Mouse (Mus musculus): ENCODE measurements around the gene Msi2.

Gene Msi2

DNA sequence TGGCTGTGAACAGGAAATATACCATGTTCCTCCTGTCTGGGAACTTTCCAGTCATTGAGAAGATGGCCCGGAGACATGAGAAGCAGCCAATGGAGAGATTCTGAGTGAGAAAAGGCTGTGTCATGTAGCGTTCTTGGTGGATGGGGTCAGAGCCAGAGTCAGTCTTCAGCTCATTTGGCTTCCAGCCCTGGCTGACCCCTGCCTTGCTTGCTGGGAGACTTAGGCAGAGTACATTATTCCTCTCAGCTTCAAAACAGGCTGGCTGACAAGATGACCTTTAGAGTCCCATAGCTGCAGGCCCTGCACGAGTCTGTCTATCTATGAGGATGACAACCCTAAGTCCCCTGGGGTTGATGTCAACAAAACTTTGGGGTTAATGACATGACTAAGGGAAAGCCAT is 348.4 kb downstream of the Msi2 start:
- DNase-seq (ENCODE audit: low read depth, low spot score): no peak

DNA sequence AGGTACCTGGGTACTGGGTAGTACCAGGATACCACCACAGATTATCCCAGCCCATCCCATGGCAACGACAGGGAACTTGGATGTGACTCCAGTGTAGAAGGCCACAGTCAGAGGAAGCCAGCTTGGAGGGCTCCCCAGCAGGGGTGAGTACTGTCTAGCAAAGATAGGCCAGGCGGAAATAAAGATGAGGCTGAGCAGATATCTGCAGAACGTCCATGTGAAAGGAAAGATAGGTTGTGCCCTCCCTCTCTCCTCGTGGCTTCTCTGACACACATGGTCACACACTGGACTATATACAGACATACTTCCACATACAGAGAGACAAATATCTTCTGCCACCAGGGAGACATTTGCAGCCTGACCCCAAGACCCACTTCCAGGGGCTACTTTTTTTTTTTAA is 350.8 kb downstream of the Msi2 start:
- no peak for DNase-seq (ENCODE audit: low read depth, low spot score)

DNA sequence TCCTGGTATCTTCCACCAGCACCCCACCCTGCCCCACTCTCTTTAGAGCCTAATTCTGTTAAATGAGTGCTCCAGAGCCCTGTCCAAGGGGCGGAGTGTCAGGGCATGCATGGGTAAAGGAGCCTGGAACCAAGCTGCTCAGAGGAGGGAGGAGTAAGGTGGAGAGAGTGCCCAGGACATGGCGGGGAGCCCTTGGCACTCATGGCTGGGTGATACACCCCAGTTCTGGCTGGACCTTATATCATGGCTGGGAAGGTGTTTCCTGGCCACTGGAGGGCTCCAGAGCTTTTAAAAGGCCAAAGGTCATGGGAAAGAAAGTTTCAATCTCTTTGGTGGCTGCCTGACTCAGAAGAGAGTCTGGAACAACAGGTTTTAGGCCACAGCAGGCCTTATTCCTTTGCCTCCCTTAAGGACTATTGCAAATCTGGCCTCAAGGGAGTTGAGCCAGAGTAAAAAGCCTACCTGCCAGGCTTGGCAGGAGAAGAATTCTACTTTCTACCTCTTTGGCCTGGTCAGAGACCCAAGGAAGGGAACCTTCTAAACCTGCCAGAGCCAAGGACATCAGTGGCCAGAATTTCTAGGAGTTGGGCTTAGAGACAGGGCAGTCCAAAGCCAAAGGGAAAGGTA is 352.3 kb downstream of the Msi2 start:
- DNase-seq (ENCODE audit: low read depth, low spot score): no peak

DNA sequence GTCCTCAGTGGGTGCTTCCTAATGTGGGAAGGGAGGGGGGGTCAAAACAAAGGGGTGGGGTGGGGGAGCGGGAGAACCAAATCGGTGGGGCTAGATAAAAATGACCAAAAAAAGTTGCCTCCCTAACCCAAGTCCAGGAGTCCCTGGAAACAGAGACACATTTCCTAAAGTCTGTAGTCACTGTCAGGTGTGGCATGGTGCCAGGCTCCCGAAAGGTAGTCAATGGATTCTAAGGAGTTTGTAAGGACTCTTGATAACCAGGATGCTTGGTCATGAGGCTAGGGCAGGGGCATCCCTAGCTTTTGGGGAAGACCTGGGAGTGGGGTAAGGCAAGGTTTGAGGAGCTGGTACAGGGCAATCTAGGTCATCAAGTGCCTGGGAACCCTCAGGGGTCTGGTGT is 354.1 kb downstream of the Msi2 start:
- no peak for DNase-seq (ENCODE audit: low read depth, low spot score)

DNA sequence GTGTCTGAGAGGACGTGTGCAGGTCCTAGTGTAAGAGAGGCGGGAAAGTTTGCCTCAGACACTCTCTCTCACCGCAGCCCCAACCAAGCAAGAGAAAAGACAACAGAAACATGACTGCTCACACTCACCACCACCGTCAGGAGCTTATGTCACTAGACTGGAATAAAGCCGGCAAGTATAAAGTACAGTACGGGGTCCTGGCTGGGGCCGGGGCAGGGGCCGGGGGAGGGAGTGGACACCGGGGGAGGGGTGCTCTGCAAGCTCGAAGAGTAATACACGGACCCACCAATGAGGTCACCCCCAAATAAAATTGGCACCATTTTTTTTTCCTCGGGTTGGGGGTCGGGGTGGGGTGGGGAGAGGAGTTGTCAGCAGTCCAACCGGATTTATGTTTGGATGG is 354.8 kb downstream of the Msi2 start:
- DNase-seq (ENCODE audit: low read depth, low spot score): no peak

DNA sequence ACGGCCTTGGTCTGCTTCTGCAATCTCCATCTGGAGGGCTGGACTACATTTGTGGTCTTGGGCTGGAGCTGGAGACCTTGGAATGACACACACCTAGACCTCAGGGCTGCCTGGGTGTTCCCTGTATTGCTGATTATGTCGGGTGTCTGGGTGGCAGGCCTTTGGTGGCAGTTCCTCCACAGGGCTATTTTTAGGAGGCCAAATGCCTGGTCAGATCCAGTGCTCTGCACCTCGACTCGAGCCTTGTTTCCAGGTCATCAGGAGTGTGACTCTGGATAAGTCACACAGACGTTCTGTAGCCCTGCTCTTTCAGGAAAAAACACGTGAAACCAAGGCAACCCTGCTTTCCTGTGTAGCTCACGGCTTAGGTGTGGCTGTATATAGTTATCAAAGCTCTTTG is 358.6 kb downstream of the Msi2 start:
- DNase-seq (ENCODE audit: low read depth, low spot score): no peak

DNA sequence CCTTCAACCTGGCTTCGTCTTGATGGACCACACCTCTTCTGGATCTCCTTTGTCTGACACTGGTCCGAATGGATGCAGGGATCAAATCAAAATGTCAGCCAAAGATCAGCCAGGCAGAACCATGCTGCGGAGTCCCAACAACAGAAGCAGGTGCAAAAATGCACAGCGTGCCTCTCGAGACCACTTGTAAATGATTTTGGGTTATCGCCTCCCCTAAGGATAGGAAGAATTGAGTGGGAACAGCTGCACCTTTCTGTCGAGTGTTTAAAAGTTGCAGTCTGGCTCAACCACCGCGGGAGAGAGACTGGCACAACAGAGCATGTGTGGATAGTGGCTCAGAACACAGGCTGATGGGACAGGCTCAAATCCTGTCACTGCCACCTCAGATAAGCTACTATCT is 361.0 kb downstream of the Msi2 start:
- DNase-seq (ENCODE audit: low read depth, low spot score): no peak

DNA sequence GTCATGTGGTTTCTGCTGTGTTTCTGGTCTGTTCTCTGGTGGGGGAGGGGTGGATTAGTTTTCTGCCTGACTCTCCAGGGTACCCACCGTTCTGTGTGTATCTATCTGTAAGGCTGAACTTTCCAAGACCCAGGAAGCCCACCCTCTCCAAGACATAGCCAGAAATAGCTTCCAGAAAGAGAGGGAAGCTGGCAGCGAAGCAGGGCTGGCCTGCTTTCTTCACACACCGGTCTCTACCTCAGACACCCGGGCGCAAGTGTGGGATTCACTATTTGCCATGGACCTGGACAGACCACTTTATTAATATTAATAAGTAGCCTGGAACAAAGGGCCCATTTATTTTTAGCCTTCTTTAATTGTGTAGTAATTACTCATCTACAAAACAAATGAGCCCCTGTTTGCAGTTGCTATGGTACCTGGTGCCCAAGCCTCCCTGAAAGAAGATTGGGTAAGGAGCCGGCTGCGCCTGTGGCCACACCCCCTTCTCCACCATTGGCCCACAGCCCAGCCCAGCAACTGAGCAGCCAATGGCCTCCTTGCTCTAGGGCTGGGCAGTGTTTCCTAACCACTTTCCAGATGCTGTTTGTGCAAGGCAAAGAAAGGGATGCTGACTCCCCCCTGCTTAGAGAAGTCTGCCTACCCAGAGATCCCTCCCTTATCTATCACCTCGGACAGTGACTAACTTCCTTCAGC is 361.6 kb downstream of the Msi2 start:
- DNase-seq (ENCODE audit: low read depth, low spot score): no peak

DNA sequence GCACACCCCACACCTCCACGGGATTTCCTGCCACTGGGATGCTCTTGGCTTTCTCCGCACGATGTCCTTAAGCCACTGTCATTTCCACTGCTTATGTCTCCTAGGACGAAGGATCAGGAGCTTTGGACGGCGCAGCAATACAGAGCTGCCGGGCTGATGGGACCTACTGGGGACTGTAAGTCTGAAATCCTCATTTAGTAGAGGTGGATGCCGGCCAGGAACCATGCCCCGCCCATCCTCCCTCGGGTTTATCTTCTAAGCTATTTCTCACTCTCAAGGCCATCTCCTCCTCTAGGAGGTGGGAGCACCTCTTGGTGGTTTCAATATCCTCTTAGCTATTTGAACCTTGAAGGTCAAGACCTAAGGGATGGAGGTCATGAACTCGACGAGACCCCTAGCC is 362.3 kb downstream of the Msi2 start:
- no peak for DNase-seq (ENCODE audit: low read depth, low spot score)

DNA sequence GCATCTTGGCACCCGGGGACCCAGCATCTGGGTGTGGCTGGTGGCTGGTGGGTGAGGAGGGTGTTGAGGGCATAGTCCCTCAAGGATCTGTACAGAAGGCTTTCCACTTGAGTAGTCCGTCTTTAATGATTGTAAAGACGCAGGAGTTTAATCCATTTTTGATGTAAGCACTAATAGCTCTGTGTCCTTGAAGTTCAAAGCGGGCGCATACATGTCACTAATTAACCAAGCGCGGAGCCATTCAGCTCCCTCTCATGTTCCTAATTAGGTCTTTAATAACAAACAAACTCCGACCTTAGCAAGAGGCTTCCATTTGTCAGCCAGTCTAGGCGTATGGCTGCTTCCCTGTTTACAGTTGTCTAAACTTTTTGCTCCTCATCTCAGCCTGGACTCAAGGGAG is 363.5 kb downstream of the Msi2 start:
- no peak for DNase-seq (ENCODE audit: low read depth, low spot score)

DNA sequence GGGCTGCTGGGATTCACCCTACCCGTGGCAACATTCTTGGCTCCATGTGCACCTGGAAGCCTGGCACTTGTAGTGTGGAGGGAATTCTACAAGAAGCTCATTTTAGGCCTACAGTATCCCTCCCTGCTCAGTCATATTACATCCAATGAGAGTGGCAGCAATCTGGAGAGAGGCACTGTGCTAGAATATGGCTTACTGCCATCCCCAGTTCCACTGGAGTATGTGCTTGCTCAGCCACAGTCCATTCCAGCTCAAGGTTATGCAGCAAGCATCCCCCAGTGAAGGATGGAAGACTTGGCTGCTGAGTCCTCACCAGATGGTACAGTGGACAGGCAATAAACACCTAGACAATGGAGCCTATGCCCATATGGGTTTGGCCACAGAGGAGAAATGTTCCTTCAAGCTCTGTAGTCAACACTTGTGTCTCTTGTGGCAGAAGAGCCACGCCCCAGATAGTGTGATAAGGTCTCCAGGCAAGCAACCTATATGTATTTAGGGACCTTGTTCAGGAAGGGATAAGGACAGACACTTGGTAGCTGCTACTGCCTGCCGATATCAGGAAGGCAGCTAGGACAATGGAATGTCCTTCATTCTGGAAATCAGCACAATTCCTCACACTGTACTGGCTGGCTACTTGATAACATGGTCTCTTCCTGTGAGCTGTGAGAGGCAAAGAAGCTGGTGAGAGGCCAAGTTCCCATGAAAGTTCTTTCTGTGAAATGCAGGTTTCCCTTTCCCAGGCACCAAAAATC is 366.4 kb downstream of the Msi2 start:
- DNase-seq (ENCODE audit: low read depth, low spot score): no peak

DNA sequence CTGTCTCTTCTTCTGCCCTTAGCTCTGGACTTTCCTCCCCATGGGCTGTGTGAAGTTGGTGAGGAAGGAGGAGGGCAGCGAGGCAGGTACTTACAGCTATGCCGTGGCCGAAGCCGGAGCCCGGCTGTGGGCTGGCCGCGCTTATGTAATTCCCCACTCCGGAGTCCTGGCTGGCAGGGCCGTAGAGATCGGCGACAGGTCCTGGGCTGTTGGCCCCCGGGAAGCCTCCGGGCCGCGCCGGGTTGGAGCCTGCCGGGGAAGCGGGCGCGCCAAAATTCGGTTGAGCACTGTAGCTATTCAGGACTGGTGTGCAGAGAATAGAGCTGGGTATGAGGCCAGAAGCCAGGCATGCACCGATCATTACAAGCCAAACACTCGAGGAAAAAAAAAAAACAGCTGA is 369.6 kb downstream of the Msi2 start:
- DNase-seq (ENCODE audit: low read depth, low spot score): no peak

DNA sequence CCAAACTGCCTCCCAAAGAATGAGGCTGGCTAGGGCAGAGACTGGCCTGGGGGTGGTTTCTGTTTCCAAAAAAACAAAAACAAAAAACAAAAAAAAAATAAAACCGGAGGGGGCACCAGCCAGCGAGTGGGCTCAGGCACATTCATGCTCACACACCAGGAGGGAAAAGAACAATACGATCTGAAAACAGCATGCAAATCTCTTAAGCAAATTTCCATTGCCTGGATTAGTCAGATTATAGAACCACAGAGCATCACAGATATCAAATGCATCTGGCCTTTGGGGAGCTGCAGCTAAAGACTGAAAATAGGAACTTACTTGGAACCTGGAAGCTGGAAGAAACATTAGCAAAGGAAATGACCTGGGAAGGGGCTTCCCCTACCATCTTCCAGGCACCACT is 370.3 kb downstream of the Msi2 start:
- no peak for DNase-seq (ENCODE audit: low read depth, low spot score)

DNA sequence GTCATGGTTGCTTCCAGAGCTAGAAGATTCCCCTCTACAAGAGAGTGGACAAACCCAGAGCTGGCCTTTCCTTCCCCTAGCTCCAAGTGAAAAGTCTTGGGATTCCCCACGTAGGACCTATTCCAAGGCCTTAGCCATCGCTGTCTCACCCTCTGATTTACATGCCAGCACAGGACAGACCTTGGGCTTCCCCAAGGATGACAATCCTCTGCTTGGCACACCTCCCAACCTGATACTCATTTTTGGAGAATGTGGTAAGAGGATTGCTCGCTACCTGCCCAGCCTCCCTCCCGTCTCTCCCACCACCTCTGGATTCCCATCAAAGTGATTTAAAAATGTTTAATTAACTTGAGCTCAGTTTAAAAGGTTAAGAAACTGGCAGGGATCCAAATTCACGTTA is 372.2 kb downstream of the Msi2 start:
- no peak for DNase-seq (ENCODE audit: low read depth, low spot score)

DNA sequence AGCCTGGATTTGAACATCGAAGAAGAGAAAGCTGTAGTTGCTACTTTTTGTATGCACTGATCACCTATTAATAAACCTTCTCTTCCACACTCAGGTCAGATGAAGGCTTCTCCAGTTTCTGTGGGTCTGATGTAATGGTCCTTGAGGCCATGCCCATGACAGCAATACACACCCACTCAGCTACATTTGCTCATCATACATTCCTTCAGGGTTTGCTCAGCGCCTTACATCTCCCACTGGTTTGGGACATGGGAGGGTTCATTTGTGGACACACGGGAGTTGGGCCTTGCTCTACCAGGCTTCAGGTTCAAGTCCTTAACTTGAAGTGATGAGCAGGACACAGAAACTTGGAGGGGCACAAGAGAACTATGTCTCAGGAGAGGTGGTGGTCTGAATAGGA is 380.4 kb downstream of the Msi2 start:
- DNase-seq (ENCODE audit: low read depth, low spot score): no peak

DNA sequence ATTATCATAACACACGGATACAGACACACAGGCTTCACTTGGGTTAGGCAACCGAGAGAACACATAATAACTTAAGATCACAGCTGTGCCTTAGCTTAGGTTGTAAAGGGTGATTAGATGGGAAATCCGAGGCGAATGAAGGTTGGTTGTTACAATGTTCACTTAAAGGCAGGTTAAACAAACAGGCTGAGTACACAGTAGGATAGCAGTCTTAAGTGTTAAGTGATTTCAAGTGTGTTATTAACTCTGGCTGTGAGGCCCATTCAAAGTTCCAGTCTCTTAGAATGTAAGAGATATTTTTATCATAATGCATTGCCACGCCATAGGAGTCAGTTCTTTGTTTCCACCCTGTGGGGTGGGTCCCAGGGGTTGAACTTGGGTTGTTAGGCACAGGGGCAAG is 383.4 kb downstream of the Msi2 start:
- no peak for DNase-seq (ENCODE audit: low read depth, low spot score)

DNA sequence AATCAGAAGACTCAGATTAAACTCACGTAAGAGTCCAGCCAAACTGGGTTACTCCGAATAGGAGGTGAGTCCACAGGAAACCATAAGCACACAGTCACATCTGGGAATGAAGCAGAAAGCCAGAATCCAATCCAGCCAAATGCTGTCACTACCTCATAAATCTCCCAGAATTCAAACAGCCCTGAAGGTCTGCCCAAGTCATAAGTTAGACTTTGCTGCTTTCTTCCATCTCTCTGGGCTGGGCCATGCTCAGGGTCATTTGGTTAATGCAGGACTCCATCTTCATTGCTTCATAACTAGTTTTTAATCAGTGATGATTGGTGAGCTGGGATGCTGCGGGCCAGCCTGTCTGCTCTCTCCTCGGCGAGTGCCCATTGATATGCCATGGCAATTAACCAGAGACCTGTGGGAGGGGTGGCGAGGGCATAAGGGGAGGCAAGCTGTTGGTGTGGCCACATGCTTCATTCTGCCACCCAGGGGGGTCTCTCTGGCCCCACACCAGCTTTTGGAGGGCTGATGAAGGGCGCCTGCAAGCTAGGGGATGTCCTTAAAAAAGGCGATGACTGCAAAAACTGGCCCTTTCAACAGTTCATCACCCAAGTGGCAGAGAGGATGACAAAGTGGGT is 385.9 kb downstream of the Msi2 start:
- DNase-seq (ENCODE audit: low read depth, low spot score): no peak

DNA sequence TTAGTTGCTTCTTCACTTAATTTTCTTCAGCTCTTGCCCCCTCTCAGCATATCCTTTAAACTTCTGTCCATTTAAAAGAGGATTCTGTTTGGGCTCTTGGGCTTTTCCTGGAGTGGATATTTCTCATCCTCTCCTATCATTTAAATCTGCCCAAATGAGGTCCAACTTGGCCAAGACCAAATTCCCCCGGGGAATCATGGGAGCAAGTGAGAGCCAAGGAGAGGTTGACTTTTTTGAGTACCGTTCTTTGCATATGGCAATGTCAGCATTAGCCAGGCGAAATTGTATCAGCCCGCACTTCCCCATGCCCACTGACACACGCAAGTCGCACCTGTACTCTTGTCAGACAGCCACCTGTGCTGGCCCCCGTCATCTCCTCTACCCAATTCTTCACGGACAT is 386.6 kb downstream of the Msi2 start:
- no peak for DNase-seq (ENCODE audit: low read depth, low spot score)

DNA sequence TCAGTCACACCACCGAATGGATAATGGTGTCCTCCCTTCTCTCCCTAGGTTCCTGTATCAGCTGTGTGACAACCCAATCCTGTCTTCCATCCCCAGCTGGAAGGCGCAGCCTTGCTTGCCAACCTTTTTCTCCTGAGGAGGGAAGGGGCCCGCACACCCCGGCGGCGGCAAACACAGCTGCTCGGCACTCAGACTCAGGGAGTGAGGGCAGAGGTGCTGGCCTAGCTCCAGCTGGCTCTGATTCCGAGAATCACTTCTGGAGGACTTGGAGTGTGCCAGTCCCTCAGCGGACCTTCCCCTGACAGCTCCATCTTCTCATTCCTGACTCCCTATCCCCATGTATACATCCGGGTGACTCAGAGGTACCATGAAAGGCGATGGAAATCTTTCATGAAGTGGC is 387.5 kb downstream of the Msi2 start:
- DNase-seq (ENCODE audit: low read depth, low spot score): no peak

DNA sequence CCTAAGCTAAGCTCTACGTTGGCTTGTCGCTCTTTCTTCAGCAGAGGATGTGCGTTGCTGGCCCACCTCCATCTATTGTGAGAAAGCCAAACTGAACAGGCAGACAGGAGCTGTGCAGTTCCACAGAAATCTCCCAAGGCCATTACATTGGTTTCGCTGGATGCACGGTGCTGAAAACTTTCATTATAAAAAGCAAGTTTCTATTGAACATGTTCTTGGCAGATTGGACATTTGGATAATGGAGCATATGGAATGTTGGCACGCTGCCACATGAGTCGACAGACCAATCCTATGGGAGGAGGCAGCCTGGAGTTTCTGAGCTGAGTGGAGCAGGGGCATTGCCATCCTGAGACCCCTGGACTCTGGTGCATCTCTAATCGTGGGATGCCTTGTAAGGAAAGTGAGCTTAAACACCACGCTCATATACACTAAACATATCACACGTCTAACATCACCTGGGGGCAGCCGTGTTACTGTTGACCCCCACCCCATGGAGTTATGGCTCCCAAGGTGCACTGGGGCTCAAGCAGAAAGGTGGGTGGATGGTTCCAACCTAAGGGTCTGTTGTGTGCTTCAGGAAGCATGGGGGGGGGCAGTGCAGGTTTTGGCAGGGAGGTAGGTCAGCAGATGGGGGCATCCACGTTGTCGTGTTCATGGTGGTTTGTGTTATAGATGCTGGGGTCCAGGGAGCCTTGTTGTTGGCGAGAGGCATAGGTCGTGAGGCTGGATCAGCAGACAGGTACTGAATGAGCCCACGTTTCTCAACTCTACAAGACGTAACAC is 389.3 kb downstream of the Msi2 start:
- DNase-seq (ENCODE audit: low read depth, low spot score): no peak

DNA sequence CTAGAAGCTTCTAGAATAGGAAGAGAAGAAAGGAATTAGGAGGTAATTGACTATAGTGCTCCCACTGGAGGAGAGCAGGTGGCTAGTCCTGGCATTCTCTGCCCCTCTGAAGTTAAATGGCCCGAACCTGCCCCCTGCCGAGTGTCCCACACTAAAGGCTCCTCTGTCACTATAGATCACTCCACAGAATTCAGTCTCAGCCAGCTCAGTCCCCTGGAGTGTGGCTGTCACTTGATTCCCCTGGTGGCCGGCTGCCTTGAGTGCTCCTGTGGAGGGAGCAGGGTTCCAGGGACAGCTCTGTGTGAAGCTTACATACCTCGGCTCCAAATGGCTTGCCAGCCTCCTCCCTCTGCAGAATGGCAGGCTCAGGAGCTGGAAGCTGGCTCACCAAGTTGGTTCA is 391.3 kb downstream of the Msi2 start:
- DNase-seq (ENCODE audit: low read depth, low spot score): no peak

DNA sequence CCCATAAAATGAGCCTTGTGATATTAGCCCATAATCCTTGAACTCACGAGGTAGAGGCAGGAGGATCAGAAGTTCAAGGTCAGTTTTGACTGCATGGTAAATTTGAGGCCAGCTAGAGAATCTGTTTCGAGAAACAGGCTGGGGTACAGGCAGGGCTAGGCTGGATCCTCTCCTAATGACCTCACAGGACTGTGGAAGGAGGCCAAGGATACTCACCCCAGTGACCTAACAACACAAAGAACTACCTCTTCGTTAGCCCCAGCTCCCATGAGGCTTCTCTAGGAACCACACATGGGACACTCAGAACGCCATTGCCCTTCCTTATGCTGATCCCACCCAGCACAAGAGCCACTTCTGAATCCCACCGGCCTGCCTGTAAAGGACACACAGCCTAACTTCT is 399.5 kb downstream of the Msi2 start:
- DNase-seq (ENCODE audit: low read depth, low spot score): no peak

Measured in WW6 (cell line).